Mouse (Mus musculus) lung, postnatal 0 days (tissue): ENCODE data around the gene Rgmb.

Experiments used
- CTCF ChIP-seq: IDR thresholded peaks from 2 replicates; pipeline ENCODE4 v1.5.1; 2016; ENCODE audit warnings: antibody characterized with exemption, mild to moderate bottlenecking
- EP300 ChIP-seq: IDR thresholded peaks from 2 replicates; pipeline ENCODE4 v1.6.1; 2016; ENCODE audit warnings: antibody characterized with exemption, mild to moderate bottlenecking, control low read depth

- TF ChIP-seq CTCF (no peak), EP300 (no peak)
Measured at GRCm38 (mm10) chr17:15815312-15816018, 15.4 kb downstream of the Rgmb start.
